Mouse (Mus musculus) MEL (cell line): Measurements from ENCODE around the gene Babam1. TPM values are rescaled to one million over a fixed set of nuclear protein-coding genes. Genes with fewer than 3 reads are reported as not detected.

Source experiments
- DNase-seq: peaks from one replicate; pipeline ENCODE4 v3.0.0; 2011; ENCODE audit warnings: low read depth, low spot score
- H3K27ac ChIP-seq: 2 replicates; pipeline ENCODE4 v1.5.1; 2012; ENCODE audit warnings: low read depth, mild to moderate bottlenecking, control low read depth, low read length, moderate library complexity; ENCODE audit not compliant: control insufficient read depth
- H3K27me3 ChIP-seq, 2 experiments: fragments of 150-350 bp in 1 of 2; sonication (generic) in 1 of 2; 2 replicates each; pipeline ENCODE4 v1.6.1; 2012; ENCODE audit warnings: low read length in 2 of 2, mild to moderate bottlenecking in 2 of 2, improper control_type of control experiment in 1 of 2, moderate library complexity in 1 of 2; ENCODE audit not compliant: insufficient read depth in 2 of 2, control insufficient read depth in 1 of 2
- H3K36me3 ChIP-seq, 2 experiments: 2 replicates each; pipeline ENCODE4 v1.6.1; 2012 to 2014; ENCODE audit warnings: low read length in 2 of 2, improper control_type of control experiment in 1 of 2, inconsistent platforms in 1 of 2, mild to moderate bottlenecking in 1 of 2; ENCODE audit not compliant: insufficient read depth in 2 of 2, control insufficient read depth in 1 of 2
- H3K4me1 ChIP-seq, 2 experiments: fragments of 150-350 bp in 1 of 2; sonication (generic) in 1 of 2; 2 replicates each; pipeline ENCODE4 v1.6.1; 2012; ENCODE audit warnings: low read length in 2 of 2, improper control_type of control experiment in 1 of 2, mild to moderate bottlenecking in 1 of 2; ENCODE audit not compliant: insufficient read depth in 2 of 2, control insufficient read depth in 1 of 2
- H3K4me3 ChIP-seq, 2 experiments: fragments of 150-350 bp in 1 of 2; sonication (generic) in 1 of 2; 2 replicates each; pipeline ENCODE4 v1.5.1; 2012; ENCODE audit warnings: low read depth in 2 of 2, low read length in 2 of 2, mild to moderate bottlenecking in 2 of 2, moderate library complexity in 2 of 2, control low read depth in 1 of 2, improper control_type of control experiment in 1 of 2; ENCODE audit not compliant: control insufficient read depth in 1 of 2, insufficient read depth in 1 of 2
- H3K79me2 ChIP-seq: 2 replicates; pipeline ENCODE4 v1.6.1; 2012; ENCODE audit warnings: mild to moderate bottlenecking, low read length, moderate library complexity; ENCODE audit not compliant: control insufficient read depth, poor library complexity, insufficient read depth
- H3K9ac ChIP-seq: 2 replicates; pipeline ENCODE4 v1.6.1; 2012; ENCODE audit warnings: low read depth, mild to moderate bottlenecking, control low read depth, low read length, moderate library complexity; ENCODE audit not compliant: control insufficient read depth, poor library complexity, severe bottlenecking
- H3K9me3 ChIP-seq: fragments of 150-350 bp; sonication (generic); replicated peaks from 2 replicates; pipeline ENCODE4 v1.6.1; 2012; ENCODE audit warnings: mild to moderate bottlenecking, low read length, improper control_type of control experiment, moderate library complexity; ENCODE audit not compliant: insufficient read depth
- BHLHE40 ChIP-seq: IDR thresholded peaks from 2 replicates; pipeline ENCODE4 v1.6.1; 2012; ENCODE audit warnings: low read depth, mild to moderate bottlenecking, inconsistent platforms, low read length, improper control_type of control experiment, borderline replicate concordance
- CHD1 ChIP-seq: IDR thresholded peaks from 2 replicates; pipeline ENCODE4 v1.6.1; 2012; ENCODE audit warnings: low read depth, mild to moderate bottlenecking, inconsistent platforms, low read length, improper control_type of control experiment
- E2F4 ChIP-seq: IDR thresholded peaks from 2 replicates; pipeline ENCODE4 v1.6.1; 2011; ENCODE audit warnings: low read depth, low read length, improper control_type of control experiment, borderline replicate concordance
- EP300 ChIP-seq, 2 experiments: IDR thresholded peaks; 2 replicates each; pipeline ENCODE4 v1.6.1; 2011; ENCODE audit warnings: improper control_type of control experiment in 2 of 2, low read length in 2 of 2, low read depth in 1 of 2, mild to moderate bottlenecking in 1 of 2
- GABPA ChIP-seq: IDR thresholded peaks from 2 replicates; pipeline ENCODE4 v1.6.1; 2012; ENCODE audit warnings: low read depth, mild to moderate bottlenecking, inconsistent platforms, low read length, improper control_type of control experiment, moderate library complexity
- GATA1 ChIP-seq: IDR thresholded peaks from 2 replicates; pipeline ENCODE4 v1.6.1; 2011; ENCODE audit warnings: low read depth, low read length, improper control_type of control experiment
- HCFC1 ChIP-seq: IDR thresholded peaks from 2 replicates; pipeline ENCODE4 v1.6.1; 2012; ENCODE audit warnings: low read depth, mild to moderate bottlenecking, inconsistent platforms, low read length, improper control_type of control experiment, moderate library complexity
- JUND ChIP-seq: IDR thresholded peaks from 2 replicates; pipeline ENCODE4 v1.6.1; 2011; ENCODE audit warnings: low read depth, mild to moderate bottlenecking, improper control_type of control experiment, low read length
- MAX ChIP-seq: IDR thresholded peaks from 2 replicates; pipeline ENCODE4 v1.6.1; 2011; ENCODE audit warnings: low read length, improper control_type of control experiment
- MYB ChIP-seq: IDR thresholded peaks from 2 replicates; pipeline ENCODE4 v1.6.1; 2011; ENCODE audit warnings: mild to moderate bottlenecking, low read depth, low read length, improper control_type of control experiment
- MYC ChIP-seq: IDR thresholded peaks from 2 replicates; pipeline ENCODE4 v1.6.1; 2011; ENCODE audit warnings: low read depth, mild to moderate bottlenecking, low read length, improper control_type of control experiment, moderate library complexity
- NELFE ChIP-seq: IDR thresholded peaks from 2 replicates; pipeline ENCODE4 v1.6.1; 2011; ENCODE audit warnings: low read depth, low read length, improper control_type of control experiment
- NRF1 ChIP-seq: IDR thresholded peaks from 2 replicates; pipeline ENCODE4 v1.6.1; 2014; ENCODE audit warnings: low read depth, mild to moderate bottlenecking, inconsistent platforms, low read length, improper control_type of control experiment, moderate library complexity; ENCODE audit not compliant: poor library complexity, insufficient read depth, severe bottlenecking
- POLR2AphosphoS5 ChIP-seq: IDR thresholded peaks from 2 replicates; pipeline ENCODE4 v1.6.1; 2012; ENCODE audit warnings: low read depth, borderline replicate concordance, mild to moderate bottlenecking, inconsistent platforms, low read length, moderate library complexity, mixed read lengths
- RCOR1 ChIP-seq: IDR thresholded peaks from 2 replicates; pipeline ENCODE4 v1.6.1; 2012; ENCODE audit warnings: low read depth, mild to moderate bottlenecking, inconsistent platforms, low read length, improper control_type of control experiment
- TBP ChIP-seq: IDR thresholded peaks from 2 replicates; pipeline ENCODE4 v1.8.0; 2011; ENCODE audit warnings: low read depth, low read length, improper control_type of control experiment
- USF2 ChIP-seq, 2 experiments: IDR thresholded peaks; 2 replicates each; pipeline ENCODE4 v1.6.1; 2011 to 2012; ENCODE audit warnings: improper control_type of control experiment in 2 of 2, low read length in 2 of 2, borderline replicate concordance in 1 of 2, inconsistent platforms in 1 of 2, low read depth in 1 of 2, mild to moderate bottlenecking in 1 of 2; ENCODE audit not compliant: insufficient read depth in 1 of 2
- ZKSCAN1 ChIP-seq: IDR thresholded peaks from 2 replicates; pipeline ENCODE4 v1.6.1; 2012; ENCODE audit warnings: low read depth, mild to moderate bottlenecking, inconsistent platforms, low read length, improper control_type of control experiment, moderate library complexity
- polyA plus RNA-seq, 2 experiments: library from polyadenylated mRNA; stranded (reverse) in 1 of 2; unstranded in 1 of 2; fragments of >175 nt in 1 of 2; fragments of >200 nt in 1 of 2; gene quantifications; 2 replicates each; pipeline versions ENCODE4 v1.2.1 to v1.2.4; 2012; ENCODE audit warnings: low replicate concordance in 2 of 2, low read depth in 1 of 2; ENCODE audit not compliant: insufficient read length in 2 of 2, insufficient read depth in 1 of 2, missing spikeins in 1 of 2
- total RNA-seq: library from RNA; depleted of rRNA; stranded (reverse); fragments of 300-350 nt; gene quantifications from 2 replicates; pipeline ENCODE4 v1.2.3, GENCODE M21; 2012

The Babam1 gene
- total and polyA plus RNA-seq, 3 experiments: 54.5 to 132 TPM; not detected in 1

GRCm38 (mm10) chr8:71376423-71377030, 20.1 kb upstream of the Babam1 start:
- Histone ChIP-seq H3K9ac (no peak overlapping the region), H3K27me3 (no peaks in the 10 kb centered on the region)

GRCm38 (mm10) chr8:71379008-71379407, 17.7 kb upstream of the Babam1 start:
- Histone ChIP-seq H3K9ac (no peak overlapping the region), H3K4me3 (no peak overlapping the region)
- no peak for TF ChIP-seq HCFC1
- TF ChIP-seq MAX: no peak
- TF ChIP-seq, all 39 proteins: peak for 0
- peaks cover 0 to 8% of the 10 kb centered on the region in 2 experiments; a peak in 2 of 4 replicates for H3K4me1 ChIP-seq
- H3K27me3 ChIP-seq: no peaks in the 10 kb centered on the region
- peaks cover 10% of the 10 kb centered on the region for H3K79me2 ChIP-seq
- no peaks in the 10 kb centered on the region; a peak in 1 of 4 replicates for H3K36me3 ChIP-seq
- no peak overlapping the region for H3K27ac ChIP-seq
- DNase-seq: no peak
- H3K9me3 ChIP-seq: no peaks in the 10 kb centered on the region

More at GRCm38 (mm10) chr8:71376423-71377030, 20.1 kb upstream of the Babam1 start:
- Histone ChIP-seq H3K27ac (no peak overlapping the region), H3K36me3 (no peaks in the 10 kb centered on the region), H3K4me1 (peaks cover 0 to 8% of the 10 kb centered on the region in 2 experiments; a peak in 2 of 4 replicates)
- no peak for DNase-seq
- TF ChIP-seq CHD1 (no peak), GATA1 (no peak), E2F4 (no peak), MYB (no peak), JUND (no peak), RCOR1 (no peak), NRF1 (no peak), TBP (no peak), ZKSCAN1 (no peak), USF2 (IDR thresholded peaks at IDR 0.05; ENCODE audit: borderline replicate concordance in 1 of 2, insufficient read depth in 1 of 2, low read depth in 1 of 2, low read length in 2 of 2) (no peak), MYC (no peak), MAX (no peak), POLR2AphosphoS5 (no peak), NELFE (no peak), BHLHE40 (no peak), EP300 (IDR thresholded peaks at IDR 0.05; ENCODE audit: low read depth in 1 of 2, low read length in 2 of 2) (no peak), GABPA (no peak)
- TF ChIP-seq, all 39 proteins: peak for 0
- no peak overlapping the region for H3K4me3 ChIP-seq
- H3K9me3 ChIP-seq: no peaks in the 10 kb centered on the region
- peaks cover 9% of the 10 kb centered on the region for H3K79me2 ChIP-seq
